24 mouse cellular contexts compared by ENCODE assay signal in the genomic region with DNA sequence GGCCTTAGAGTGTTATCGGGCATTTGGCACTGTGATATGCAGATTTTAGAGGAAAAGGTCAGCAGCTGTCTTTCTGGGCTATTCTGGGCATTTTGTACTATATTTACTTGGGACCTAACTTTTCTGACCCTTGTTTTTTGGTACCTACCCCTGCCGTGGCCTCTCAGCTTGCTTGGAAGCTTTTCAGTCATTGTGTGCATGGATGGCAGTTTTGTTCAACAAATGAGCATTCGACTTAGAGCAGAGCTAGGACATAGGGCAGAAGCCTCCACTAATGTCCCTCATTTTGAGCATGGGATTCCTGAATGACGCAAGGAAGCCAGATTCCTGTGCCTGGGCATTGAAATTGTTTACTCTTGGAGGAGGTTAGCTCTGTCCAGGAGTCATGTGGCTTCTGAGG. TPM values are rescaled to one million over a fixed set of nuclear protein-coding genes. Genes with fewer than 3 reads are reported as not detected.
DNase-seq lines count a peak whose midpoint lies in the region; ATAC-seq and TF ChIP-seq lines count a peak whose summit lies in the region.
"Had no signal": no experiment of that assay in that cellular context is flagged by ENCODE, and none has a peak within 500 bp of the region (broad histone marks: within the 10 kb centered on the region; RNA-seq: fewer than 3 reads in every experiment).

No protein-coding gene starts in this region.

- no peak overlapping the region for H3K4me3 ChIP-seq in heart, embryonic 11.5 days (ENCODE audit: low read depth, low read length)
- no peak overlapping the region for H3K4me3 ChIP-seq in kidney, postnatal 0 days (replicated peaks; ENCODE audit: low read depth, low read length)
- H3K4me3 ChIP-seq in heart, postnatal 0 days (ENCODE audit: low read depth, low read length): no peak overlapping the region
- H3K4me3 ChIP-seq in forebrain, embryonic 15.5 days: no peak overlapping the region
- H3K4me3 ChIP-seq: hindbrain, embryonic 13.5 days; liver, embryonic 15.5 days; midbrain, embryonic 10.5 days had no signal

- H3K27me3 ChIP-seq in heart, embryonic 11.5 days (ENCODE audit: control insufficient read depth, insufficient read depth, low read length): no peaks in the 10 kb centered on the region
- no peaks in the 10 kb centered on the region for H3K27me3 ChIP-seq in kidney, postnatal 0 days (ENCODE audit: insufficient read depth, low read length)
- no peaks in the 10 kb centered on the region for H3K27me3 ChIP-seq in heart, postnatal 0 days (ENCODE audit: control insufficient read depth, insufficient read depth, low read length)
- H3K27me3 ChIP-seq in forebrain, embryonic 15.5 days: no peaks in the 10 kb centered on the region
- H3K27me3 ChIP-seq: hindbrain, embryonic 13.5 days; liver, embryonic 15.5 days had no signal

- no peak for DNase-seq in heart, postnatal 25 days (ENCODE audit: low spot score)
- DNase-seq in kidney, postnatal 0 days (ENCODE audit: low spot score): no peak
- no peak for DNase-seq in kidney, postnatal 10 days
- DNase-seq in NIH3T3 (ENCODE audit: low read depth): peak; percentile 59
- DNase-seq in heart, postnatal 0 days (ENCODE audit: low spot score): no peak
- no peak for DNase-seq in thymus, postnatal 10 days (ENCODE audit: low spot score in 2 of 2)
- DNase-seq: cerebellum, adult 11-12 months; forebrain, postnatal 0 days; gastrocnemius, postnatal 14 days; kidney, adult 11 months; right cerebral cortex, adult 18-20 months; thymus, adult 2 months had no signal

- no peak for TF ChIP-seq EP300 in heart, postnatal 0 days (IDR thresholded peaks at IDR 0.05; ENCODE audit: low read depth)

- ATAC-seq in heart, embryonic 11.5 days (replicated peaks; ENCODE audit: insufficient number of reproducible peaks, low FRiP score, low TSS enrichment): no peak
- no peak for ATAC-seq in kidney, postnatal 0 days (replicated peaks; ENCODE audit: low FRiP score, low read depth)
- no peak for ATAC-seq in heart, postnatal 0 days (ENCODE audit: insufficient read depth, low read depth)
- no peak for ATAC-seq in forebrain, embryonic 15.5 days (replicated peaks)
- ATAC-seq: activated CD4-positive, CD25-positive, alpha-beta regulatory T cell, adult 4 months; CD4-positive, CD25-positive, alpha-beta regulatory T cell, adult 4 months; forebrain, postnatal 0 days had no signal

- H3K9me3 ChIP-seq in heart, embryonic 11.5 days (replicated peaks; ENCODE audit: control insufficient read depth, low read length): no peaks in the 10 kb centered on the region
- H3K9me3 ChIP-seq in kidney, postnatal 0 days (replicated peaks; ENCODE audit: low read length): no peaks in the 10 kb centered on the region
- H3K9me3 ChIP-seq in heart, postnatal 0 days (replicated peaks; ENCODE audit: control insufficient read depth, low read length): no peaks in the 10 kb centered on the region
- no peaks in the 10 kb centered on the region for H3K9me3 ChIP-seq in forebrain, embryonic 15.5 days
- H3K9me3 ChIP-seq: hindbrain, embryonic 13.5 days; liver, embryonic 15.5 days; midbrain, embryonic 10.5 days had no signal

- 0 out of 2 replicates have a peak overlapping the region, but pooled peaks have one; percentile 1 for H3K27ac ChIP-seq in heart, embryonic 11.5 days (ENCODE audit: low read depth, low read length)
- peak overlapping the region; percentile 89; the same call in 1 of the 2 replicates for H3K27ac ChIP-seq in kidney, postnatal 0 days
- peak overlapping the region; percentile 55 for H3K27ac ChIP-seq in heart, postnatal 0 days (ENCODE audit: low read depth)
- H3K27ac ChIP-seq in forebrain, embryonic 15.5 days (replicated peaks): no peak overlapping the region
- H3K27ac ChIP-seq: hindbrain, embryonic 13.5 days; liver, embryonic 15.5 days; midbrain, embryonic 10.5 days had no signal

- H3K4me2 ChIP-seq in heart, embryonic 11.5 days: no peak overlapping the region
- H3K4me2 ChIP-seq in kidney, postnatal 0 days (ENCODE audit: low read length): no peak overlapping the region
- H3K4me2 ChIP-seq in heart, postnatal 0 days (ENCODE audit: low read depth, low read length): no peak overlapping the region
- no peak overlapping the region for H3K4me2 ChIP-seq in forebrain, embryonic 15.5 days (replicated peaks)
- H3K4me2 ChIP-seq: hindbrain, embryonic 13.5 days; liver, embryonic 15.5 days had no signal

- H3K4me1 ChIP-seq in heart, embryonic 11.5 days (ENCODE audit: control insufficient read depth, insufficient read depth, low read length): peaks cover 59% of the 10 kb centered on the region
- H3K4me1 ChIP-seq in kidney, postnatal 0 days (replicated peaks; ENCODE audit: insufficient read depth, low read length): peaks cover 39% of the 10 kb centered on the region
- H3K4me1 ChIP-seq in heart, postnatal 0 days (ENCODE audit: control insufficient read depth, insufficient read depth): peaks cover 33% of the 10 kb centered on the region
- peaks cover 2% of the 10 kb centered on the region for H3K4me1 ChIP-seq in forebrain, embryonic 15.5 days

- 48% methylated on average over 4 of the region's 4 CpGs for WGBS in heart, embryonic 11.5 days (ENCODE audit: insufficient replicate concordance)
- 62% methylated on average over 4 of the region's 4 CpGs for WGBS in kidney, postnatal 0 days
- 40% methylated on average over 4 of the region's 4 CpGs for WGBS in heart, postnatal 0 days
- 76% methylated on average over 4 of the region's 4 CpGs for WGBS in forebrain, embryonic 15.5 days

- intact Hi-C loops in heart, postnatal 25 days (cut with DNase I): no loop called here

- no peak for TF ChIP-seq CTCF in kidney, postnatal 0 days (IDR thresholded peaks at IDR 0.05; ENCODE audit: low read depth)
- TF ChIP-seq CTCF in heart, postnatal 0 days (IDR thresholded peaks at IDR 0.05; ENCODE audit: low read depth): no peak

- no peak overlapping the region for H3K9ac ChIP-seq in heart, embryonic 11.5 days (ENCODE audit: low read depth, low read length)
- no peak overlapping the region for H3K9ac ChIP-seq in kidney, postnatal 0 days (ENCODE audit: low read depth, low read length)
- H3K9ac ChIP-seq in heart, postnatal 0 days (replicated peaks; ENCODE audit: low read depth, low read length): no peak overlapping the region
- H3K9ac ChIP-seq in forebrain, embryonic 15.5 days (replicated peaks): no peak overlapping the region
- H3K9ac ChIP-seq: forebrain, postnatal 0 days; hindbrain, embryonic 13.5 days; liver, embryonic 15.5 days had no signal

- no peaks in the 10 kb centered on the region for H3K36me3 ChIP-seq in heart, embryonic 11.5 days (ENCODE audit: control insufficient read depth, insufficient read depth, low read length)
- peaks cover 4% of the 10 kb centered on the region; the same call in 1 of the 2 replicates for H3K36me3 ChIP-seq in kidney, postnatal 0 days (ENCODE audit: insufficient read depth, low read length)
- peaks cover 1% of the 10 kb centered on the region; the same call in 1 of the 2 replicates for H3K36me3 ChIP-seq in heart, postnatal 0 days (replicated peaks; ENCODE audit: control insufficient read depth, insufficient read depth, low read length)
- H3K36me3 ChIP-seq in forebrain, embryonic 15.5 days: no peaks in the 10 kb centered on the region
- H3K36me3 ChIP-seq: hindbrain, embryonic 13.5 days; liver, embryonic 15.5 days had no signal

RNA-seq across cellular contexts. Expression of a gene that starts 9.4 kb away (rescaled TPM):
- 0.21 and 0.42 TPM in 2 replicates for polyA plus RNA-seq in heart, embryonic 11.5 days (2014; fragmentation: Nextera tagmentation; extraction: Ambion mirVana)
- total RNA-seq in heart, postnatal 25 days (2021): not detected
- polyA plus RNA-seq in kidney, postnatal 0 days (2015; fragmentation: Nextera tagmentation; extraction: Ambion mirVana): 0.09 TPM in 1 of 2 replicates, not detected in the other
- total RNA-seq in heart, postnatal 0 days (2014; rRNA removed; ENCODE audit: low replicate concordance): not detected in 2 replicates
- polyA plus RNA-seq in heart, postnatal 0 days (2015; fragmentation: Nextera tagmentation; extraction: Ambion mirVana): 0.07 TPM in 2 replicates
- polyA plus RNA-seq in forebrain, embryonic 15.5 days (2015; fragmentation: Nextera tagmentation; extraction: Ambion mirVana): not detected in 2 replicates
- total RNA-seq: forebrain, postnatal 0 days; gastrocnemius, postnatal 14 days; layer of hippocampus, postnatal 10 days; left cerebral cortex, postnatal 14 days; neutrophil, adult 5-6 weeks had no signal
- polyA plus RNA-seq: activated CD4-positive, CD25-positive, alpha-beta regulatory T cell, adult 4 months; CD4-positive, CD25-positive, alpha-beta regulatory T cell, adult 4 months; cortical plate, adult 2 months; forebrain, postnatal 0 days; hindbrain, embryonic 13.5 days; spleen, adult 2 months; thymus, adult 2 months had no signal

RNA-seq across cellular contexts. Expression of a gene that starts 56.5 kb away (rescaled TPM):
- 78.0 and 86.2 TPM in 2 replicates for polyA plus RNA-seq in heart, embryonic 11.5 days (2014; fragmentation: Nextera tagmentation; extraction: Ambion mirVana)
- 100 to 1,000 TPM in 1 of 2 experiments, 10 to 100 TPM in 1; 82.4 to 107 TPM for total RNA-seq in heart, postnatal 25 days (2021)
- polyA plus RNA-seq in kidney, postnatal 0 days (2015; fragmentation: Nextera tagmentation; extraction: Ambion mirVana): 55.9 and 60.2 TPM in 2 replicates
- 43.0 and 56.5 TPM in 2 replicates for total RNA-seq in heart, postnatal 0 days (2014; rRNA removed; ENCODE audit: low replicate concordance)
- polyA plus RNA-seq in heart, postnatal 0 days (2015; fragmentation: Nextera tagmentation; extraction: Ambion mirVana): 38.8 and 39.5 TPM in 2 replicates
- 14.2 and 19.4 TPM in 2 replicates for polyA plus RNA-seq in forebrain, embryonic 15.5 days (2015; fragmentation: Nextera tagmentation; extraction: Ambion mirVana)
